Comparison of ENCODE assay signal across 8 mouse cellular contexts in genomic region chr9:66078493-66078892, GRCm38 (mm10). TPM values are rescaled to one million over a fixed set of nuclear protein-coding genes. Genes with fewer than 3 reads are reported as not detected.
DNase-seq lines count a peak whose midpoint lies in the region; ATAC-seq and TF ChIP-seq lines count a peak whose summit lies in the region.

No protein-coding gene starts in this region.

- no peak for TF ChIP-seq EP300 in heart, postnatal 0 days (IDR thresholded peaks at IDR 0.05; ENCODE audit: low read depth)

- no peaks in the 10 kb centered on the region for H3K36me3 ChIP-seq in heart, postnatal 0 days (replicated peaks; ENCODE audit: control insufficient read depth, insufficient read depth, low read length)
- H3K36me3 ChIP-seq in hindbrain, embryonic 11.5 days (ENCODE audit: control insufficient read depth, insufficient read depth, low read length) = no peaks in the 10 kb centered on the region
- H3K36me3 ChIP-seq in midbrain, embryonic 10.5 days = no peaks in the 10 kb centered on the region

- ATAC-seq in heart, postnatal 0 days (ENCODE audit: insufficient read depth, low read depth) = no peak
- no peak for ATAC-seq in hindbrain, embryonic 11.5 days (ENCODE audit: low FRiP score)

- no peak overlapping the region for H3K9ac ChIP-seq in heart, postnatal 0 days (replicated peaks; ENCODE audit: low read depth, low read length)
- no peak overlapping the region for H3K9ac ChIP-seq in hindbrain, embryonic 11.5 days (ENCODE audit: low read depth, low read length)

- no peaks in the 10 kb centered on the region for H3K27me3 ChIP-seq in heart, postnatal 0 days (ENCODE audit: control insufficient read depth, insufficient read depth, low read length)
- no peaks in the 10 kb centered on the region for H3K27me3 ChIP-seq in hindbrain, embryonic 11.5 days (ENCODE audit: control insufficient read depth, insufficient read depth, low read length)
- no peaks in the 10 kb centered on the region for H3K27me3 ChIP-seq in midbrain, embryonic 10.5 days (ENCODE audit: low read depth, poor library complexity, severe bottlenecking)

- no peak for TF ChIP-seq POLR2A in brain, embryonic 14.5 days (IDR thresholded peaks at IDR 0.05; ENCODE audit: borderline replicate concordance, extremely low read depth, insufficient read depth, insufficient read length, poor library complexity, severe bottlenecking)

- H3K4me3 ChIP-seq in heart, postnatal 0 days (ENCODE audit: low read depth, low read length) = no peak overlapping the region
- H3K4me3 ChIP-seq in hindbrain, embryonic 11.5 days (ENCODE audit: low read depth, low read length) = no peak overlapping the region
- peak overlapping the region; percentile 30; the same call in 1 of the 2 replicates for H3K4me3 ChIP-seq in midbrain, embryonic 10.5 days

- TF ChIP-seq CTCF in heart, postnatal 0 days (IDR thresholded peaks at IDR 0.05; ENCODE audit: low read depth) = no peak
- no peak for TF ChIP-seq CTCF in brain, embryonic 14.5 days (IDR thresholded peaks at IDR 0.05; ENCODE audit: borderline replicate concordance, extremely low read depth, insufficient read depth, insufficient read length)

- 12% methylated on average over 14 of the region's 14 CpGs for WGBS in heart, postnatal 0 days
- 14% methylated on average over 14 of the region's 14 CpGs for WGBS in hindbrain, embryonic 11.5 days
- WGBS in midbrain, embryonic 10.5 days = 9% methylated on average over 14 of the region's 14 CpGs

- 0 out of 2 replicates have a peak, but pooled peaks cover 3% of the 10 kb centered on the region for H3K4me1 ChIP-seq in heart, postnatal 0 days (ENCODE audit: control insufficient read depth, insufficient read depth)
- 0 out of 2 replicates have a peak, but pooled peaks cover 2% of the 10 kb centered on the region for H3K4me1 ChIP-seq in hindbrain, embryonic 11.5 days (replicated peaks; ENCODE audit: control insufficient read depth, insufficient read depth, low read length)
- H3K4me1 ChIP-seq in midbrain, embryonic 10.5 days = peaks cover 7% of the 10 kb centered on the region

- H3K27ac ChIP-seq in heart, postnatal 0 days (ENCODE audit: low read depth) = no peak overlapping the region
- H3K27ac ChIP-seq in hindbrain, embryonic 11.5 days (ENCODE audit: low read depth, low read length) = no peak overlapping the region
- peak overlapping the region; percentile 68 for H3K27ac ChIP-seq in midbrain, embryonic 10.5 days (replicated peaks)

- no peak for DNase-seq in heart, postnatal 0 days (ENCODE audit: low spot score)
- no peak for DNase-seq in heart, postnatal 4 days
- DNase-seq in brain, embryonic 14.5 days (ENCODE audit: low read depth) = peak; percentile 73
- DNase-seq in hindbrain, embryonic 11.5 days (ENCODE audit: low spot score) = peak; percentile 39
- DNase-seq in midbrain, embryonic 10.5 days (ENCODE audit: low spot score) = peak; percentile 57
- no peak for DNase-seq in Muller cell, postnatal 12 days (ENCODE audit: inconsistent ontology term)
- DNase-seq in adrenal gland, postnatal 14 days = no peak
- DNase-seq in ovary, postnatal 10 days (ENCODE audit: low spot score) = no peak

- H3K4me2 ChIP-seq in heart, postnatal 0 days (ENCODE audit: low read depth, low read length) = peak overlapping the region; percentile 4
- H3K4me2 ChIP-seq in hindbrain, embryonic 11.5 days (replicated peaks; ENCODE audit: low read depth, low read length) = no peak overlapping the region

- H3K9me3 ChIP-seq in heart, postnatal 0 days (replicated peaks; ENCODE audit: control insufficient read depth, low read length) = 0 out of 2 replicates have a peak, but pooled peaks cover 4% of the 10 kb centered on the region
- H3K9me3 ChIP-seq in hindbrain, embryonic 11.5 days (ENCODE audit: control insufficient read depth, low read length) = no peaks in the 10 kb centered on the region
- H3K9me3 ChIP-seq in midbrain, embryonic 10.5 days (replicated peaks) = no peaks in the 10 kb centered on the region; the same call in 1 of the 2 replicates

RNA-seq across cellular contexts. Expression of gene Snx22, which starts 9.0 kb away (rescaled TPM):
- total RNA-seq in heart, postnatal 0 days (2014; rRNA removed; ENCODE audit: low replicate concordance) = 3.0 TPM in 1 of 2 replicates, not detected in the other
- polyA plus RNA-seq in heart, postnatal 0 days (2015; fragmentation: Nextera tagmentation; extraction: Ambion mirVana) = 0.74 and 0.98 TPM in 2 replicates
- total RNA-seq in heart, postnatal 4 days (2021) = 1 to 10 TPM; 1.1 to 1.2 TPM
- polyA plus RNA-seq in brain, embryonic 14.5 days (2012; rRNA removed) = 6.2 and 6.8 TPM in 2 replicates
- polyA plus RNA-seq in hindbrain, embryonic 11.5 days (2014; fragmentation: Nextera tagmentation; extraction: Ambion mirVana) = 2.7 and 2.9 TPM in 2 replicates
- polyA plus RNA-seq in midbrain, embryonic 10.5 days (2016; fragmentation: Nextera tagmentation; extraction: Ambion mirVana) = 2.7 and 3.7 TPM in 2 replicates
- total RNA-seq in adrenal gland, postnatal 14 days (2021) = 1.2 and 2.3 TPM in 2 replicates

RNA-seq across cellular contexts. Expression of gene Ppib, which starts 18.5 kb away (rescaled TPM):
- total RNA-seq in heart, postnatal 0 days (2014; rRNA removed; ENCODE audit: low replicate concordance) = 261 and 277 TPM in 2 replicates
- 310 and 323 TPM in 2 replicates for polyA plus RNA-seq in heart, postnatal 0 days (2015; fragmentation: Nextera tagmentation; extraction: Ambion mirVana)
- total RNA-seq in heart, postnatal 4 days (2021) = 100 to 1,000 TPM; 284 to 297 TPM
- polyA plus RNA-seq in brain, embryonic 14.5 days (2012; rRNA removed) = 342 and 348 TPM in 2 replicates
- polyA plus RNA-seq in hindbrain, embryonic 11.5 days (2014; fragmentation: Nextera tagmentation; extraction: Ambion mirVana) = 512 and 515 TPM in 2 replicates
- 473 and 501 TPM in 2 replicates for polyA plus RNA-seq in midbrain, embryonic 10.5 days (2016; fragmentation: Nextera tagmentation; extraction: Ambion mirVana)
- total RNA-seq in adrenal gland, postnatal 14 days (2021) = 322 and 341 TPM in 2 replicates

RNA-seq across cellular contexts. Expression of gene Snx1, which starts 47.9 kb away (rescaled TPM):
- total RNA-seq in heart, postnatal 0 days (2014; rRNA removed; ENCODE audit: low replicate concordance) = 38.0 and 63.4 TPM in 2 replicates
- polyA plus RNA-seq in heart, postnatal 0 days (2015; fragmentation: Nextera tagmentation; extraction: Ambion mirVana) = 44.6 and 47.3 TPM in 2 replicates
- 10 to 100 TPM; 39.3 to 40.4 TPM for total RNA-seq in heart, postnatal 4 days (2021)
- 75.6 and 101 TPM in 2 replicates for polyA plus RNA-seq in brain, embryonic 14.5 days (2012; rRNA removed)
- 127 and 140 TPM in 2 replicates for polyA plus RNA-seq in hindbrain, embryonic 11.5 days (2014; fragmentation: Nextera tagmentation; extraction: Ambion mirVana)
- 138 and 142 TPM in 2 replicates for polyA plus RNA-seq in midbrain, embryonic 10.5 days (2016; fragmentation: Nextera tagmentation; extraction: Ambion mirVana)
- total RNA-seq in adrenal gland, postnatal 14 days (2021) = 85.3 and 88.2 TPM in 2 replicates

RNA-seq across cellular contexts. Expression of gene Ciao2a, which starts 47.9 kb away (rescaled TPM):
- 74.2 and 81.6 TPM in 2 replicates for total RNA-seq in heart, postnatal 0 days (2014; rRNA removed; ENCODE audit: low replicate concordance)
- 154 and 162 TPM in 2 replicates for polyA plus RNA-seq in heart, postnatal 0 days (2015; fragmentation: Nextera tagmentation; extraction: Ambion mirVana)
- 10 to 100 TPM; 99.1 to 99.6 TPM for total RNA-seq in heart, postnatal 4 days (2021)
- 35.8 and 36.3 TPM in 2 replicates for polyA plus RNA-seq in brain, embryonic 14.5 days (2012; rRNA removed)
- 144 and 146 TPM in 2 replicates for polyA plus RNA-seq in hindbrain, embryonic 11.5 days (2014; fragmentation: Nextera tagmentation; extraction: Ambion mirVana)
- polyA plus RNA-seq in midbrain, embryonic 10.5 days (2016; fragmentation: Nextera tagmentation; extraction: Ambion mirVana) = 150 and 156 TPM in 2 replicates
- total RNA-seq in adrenal gland, postnatal 14 days (2021) = 80.7 and 86.2 TPM in 2 replicates

Comparison
In these comparisons a context has a peak if more than half of its experiments do, and no peak if none do; other contexts are left out.
1. DNase-seq: peak in brain, embryonic 14.5 days (single experiment), hindbrain, embryonic 11.5 days (single experiment) and midbrain, embryonic 10.5 days (single experiment); none in heart, postnatal 0 days (single experiment), heart, postnatal 4 days (single experiment), Muller cell, postnatal 12 days (single experiment), adrenal gland, postnatal 14 days (single experiment) and ovary, postnatal 10 days (single experiment).